Mouse (Mus musculus) heart, embryonic 14.5 days (tissue): Measurements from ENCODE around the gene Fgf8. TPM values are rescaled to one million over a fixed set of nuclear protein-coding genes. Genes with fewer than 3 reads are reported as not detected.

Experiments used
- ATAC-seq: fragments of 200-750 bp; cut with Nextera tagmentation; 2 replicates; pipeline ENCODE4 v1.8.0; 2017; ENCODE audit warnings: low read depth, moderate TSS enrichment; ENCODE audit not compliant: insufficient number of reproducible peaks, insufficient read depth, low FRiP score
- H3K27ac ChIP-seq, 2 experiments: fragments of 200-500 bp in 1 of 2; fragments of 300-500 bp in 1 of 2; sonication (generic) in 1 of 2; replicated peaks in 1 of 2; 2 replicates each; pipeline ENCODE4 v1.5.1; 2012 to 2014; ENCODE audit warnings: low read depth in 2 of 2, low read length in 2 of 2, control low read depth in 1 of 2, mild to moderate bottlenecking in 1 of 2, mixed read lengths in 1 of 2; ENCODE audit not compliant: control insufficient read depth in 1 of 2, insufficient read depth in 1 of 2
- H3K27me3 ChIP-seq: fragments of 300-500 bp; sonication (generic); 2 replicates; pipeline ENCODE4 v1.6.1; 2014; ENCODE audit warnings: mild to moderate bottlenecking, low read length, control low read depth; ENCODE audit not compliant: control insufficient read depth, insufficient read depth
- H3K36me3 ChIP-seq: fragments of 300-500 bp; sonication (generic); 2 replicates; pipeline ENCODE4 v1.6.1; 2014; ENCODE audit warnings: mild to moderate bottlenecking, control low read depth, low read length, mixed read lengths; ENCODE audit not compliant: control insufficient read depth, insufficient read depth
- H3K4me1 ChIP-seq, 2 experiments: fragments of 200-500 bp in 1 of 2; fragments of 300-500 bp in 1 of 2; sonication (generic) in 1 of 2; 2 replicates each; pipeline ENCODE4 v1.6.1; 2012 to 2014; ENCODE audit warnings: low read length in 2 of 2, control low read depth in 1 of 2, mixed read lengths in 1 of 2; ENCODE audit not compliant: control insufficient read depth in 2 of 2, insufficient read depth in 2 of 2
- H3K4me2 ChIP-seq: fragments of 300-500 bp; sonication (generic); 2 replicates; pipeline ENCODE4 v1.6.1; 2014; ENCODE audit warnings: mild to moderate bottlenecking, low read length
- H3K4me3 ChIP-seq, 2 experiments: fragments of 200-500 bp in 1 of 2; fragments of 300-500 bp in 1 of 2; sonication (generic) in 1 of 2; 2 replicates each; pipeline ENCODE4 v1.5.1; 2012 to 2014; ENCODE audit warnings: low read length in 2 of 2, mild to moderate bottlenecking in 2 of 2, control low read depth in 1 of 2, low read depth in 1 of 2, moderate library complexity in 1 of 2; ENCODE audit not compliant: control insufficient read depth in 1 of 2, insufficient read depth in 1 of 2
- H3K9ac ChIP-seq: fragments of 300-500 bp; sonication (generic); 2 replicates; pipeline ENCODE4 v1.6.1; 2014; ENCODE audit warnings: mild to moderate bottlenecking, low read length
- H3K9me3 ChIP-seq: fragments of 300-500 bp; sonication (generic); 2 replicates; pipeline ENCODE4 v1.6.1; 2016; ENCODE audit warnings: low read length, control low read depth; ENCODE audit not compliant: control insufficient read depth
- WGBS: fragments of 180-500 bp; shearing (Covaris S2); extraction: QIAGEN DNeasy Blood & Tissue Kit; methylation state at CpG from one replicate; pipeline ENCODE4 v1.1.7; 2014; 5-methylcytosine and 5-hydroxymethylcytosine counted together
- polyA plus RNA-seq: library from polyadenylated mRNA; unstranded; fragments of >200 nt; fragmentation: Nextera tagmentation; extraction: Ambion mirVana; gene quantifications from 2 replicates; pipeline ENCODE4 v1.2.1, GENCODE M21; 2014

Fgf8 gene
- polyA plus RNA-seq, 1 experiment from 2014 or later: 0.46 TPM

DNA sequence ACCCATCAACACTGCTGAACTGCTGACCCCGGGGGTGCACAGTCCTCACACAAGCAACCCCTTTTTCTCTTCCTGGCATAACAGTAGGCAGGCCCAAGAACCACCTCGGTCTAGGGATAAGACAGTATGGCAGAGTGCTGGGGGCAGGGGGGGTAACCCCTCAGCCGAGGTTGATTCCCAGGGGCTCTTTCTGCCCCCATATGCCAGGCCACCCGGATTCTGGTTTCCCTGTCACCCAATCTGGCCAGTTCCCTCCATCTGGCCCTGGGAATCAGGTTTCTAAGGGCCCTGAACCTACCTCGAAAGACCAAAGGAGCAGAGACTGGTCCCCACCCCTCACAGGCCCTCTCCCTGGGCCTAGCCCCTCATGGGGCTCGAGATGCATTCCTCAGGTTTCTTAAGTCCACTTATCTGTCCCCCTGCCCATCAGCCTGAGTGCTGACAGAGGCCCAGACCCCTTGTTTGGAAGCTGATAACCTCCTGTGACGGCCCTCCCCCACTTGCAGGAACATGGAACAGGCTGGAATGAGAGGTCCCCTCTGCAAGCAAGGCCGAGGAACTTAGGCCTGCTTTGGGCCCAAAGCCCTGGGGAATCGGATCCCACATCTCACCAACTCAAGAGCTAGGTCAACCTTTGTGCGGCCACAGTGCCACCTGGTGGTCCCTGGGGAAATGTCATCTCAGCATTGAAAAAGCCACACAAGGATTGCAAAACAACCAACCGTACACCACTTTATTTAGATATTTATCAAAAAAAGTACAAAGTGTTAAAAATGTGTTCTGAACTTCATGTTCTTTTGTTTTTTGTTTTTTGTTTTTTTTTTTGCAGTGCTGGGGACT is 4.5 kb upstream of the Fgf8 start:
- Histone ChIP-seq H3K9ac (peak overlapping the region; percentile 36; the same call in 1 of the 2 replicates), H3K27ac (no peak overlapping the region), H3K36me3 (peaks cover 18% of the 10 kb centered on the region), H3K27me3 (peaks cover 33% of the 10 kb centered on the region), H3K9me3 (no peaks in the 10 kb centered on the region), H3K4me3 (no peak overlapping the region), H3K4me1 (peaks cover 20 to 31% of the 10 kb centered on the region in 2 experiments), H3K4me2 (no peak overlapping the region)
- 15% methylated on average over 11 of the region's 11 CpGs for WGBS
- no peak for ATAC-seq

DNA sequence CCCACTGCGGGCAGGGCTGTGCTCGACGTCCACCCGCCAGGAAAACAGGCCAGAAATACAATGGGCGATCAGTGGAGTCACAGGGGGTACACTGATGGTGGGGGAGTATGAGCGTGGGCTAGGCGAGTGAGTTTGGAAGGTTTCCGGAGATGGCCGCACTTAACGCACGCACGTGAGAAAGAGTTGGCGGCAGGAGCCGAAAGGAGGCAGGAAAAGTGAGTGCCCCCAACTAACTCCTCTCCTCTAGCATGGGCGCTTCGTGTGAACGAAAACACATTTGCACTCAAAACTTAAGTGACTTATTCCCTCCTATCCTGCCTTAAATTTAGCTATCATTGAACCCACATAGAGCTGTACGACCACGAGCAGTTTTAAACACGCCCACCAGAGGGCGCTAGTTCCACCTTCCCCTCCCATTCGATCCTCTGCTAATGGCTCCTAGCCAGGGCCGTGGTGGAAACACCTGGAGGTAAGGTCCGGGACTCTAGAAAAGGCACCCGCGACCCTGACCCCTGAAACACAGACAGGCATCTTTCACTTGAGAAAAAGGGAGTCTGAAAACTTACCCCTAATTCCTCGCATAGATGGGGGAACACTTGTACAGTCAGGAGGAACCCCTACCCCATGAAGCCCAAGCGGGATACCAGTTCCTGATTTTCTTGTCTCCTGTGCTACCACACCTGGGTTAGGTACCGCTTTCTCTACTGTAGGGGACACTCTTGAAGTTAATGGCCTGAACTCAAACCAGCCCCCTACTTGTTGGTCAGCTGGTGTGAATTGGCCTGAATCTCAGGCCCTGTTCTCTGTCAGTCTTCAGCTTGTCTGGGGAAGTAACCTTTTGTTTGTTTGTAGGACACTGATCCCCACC is 3.7 kb upstream of the Fgf8 start:
- no peak for ATAC-seq
- H3K4me1 ChIP-seq: peaks cover 26 to 38% of the 10 kb centered on the region in 2 experiments
- H3K9ac ChIP-seq: no peak overlapping the region
- peaks cover 42% of the 10 kb centered on the region for H3K27me3 ChIP-seq
- H3K9me3 ChIP-seq: no peaks in the 10 kb centered on the region
- H3K27ac ChIP-seq: no peak overlapping the region
- H3K4me2 ChIP-seq: peak overlapping the region; percentile 57
- H3K36me3 ChIP-seq: peaks cover 10% of the 10 kb centered on the region
- peak overlapping the region in 1 of 2 experiments; percentile 19; a peak in 2 of 4 replicates for H3K4me3 ChIP-seq
- WGBS: 9% methylated on average over 29 of the region's 29 CpGs

DNA sequence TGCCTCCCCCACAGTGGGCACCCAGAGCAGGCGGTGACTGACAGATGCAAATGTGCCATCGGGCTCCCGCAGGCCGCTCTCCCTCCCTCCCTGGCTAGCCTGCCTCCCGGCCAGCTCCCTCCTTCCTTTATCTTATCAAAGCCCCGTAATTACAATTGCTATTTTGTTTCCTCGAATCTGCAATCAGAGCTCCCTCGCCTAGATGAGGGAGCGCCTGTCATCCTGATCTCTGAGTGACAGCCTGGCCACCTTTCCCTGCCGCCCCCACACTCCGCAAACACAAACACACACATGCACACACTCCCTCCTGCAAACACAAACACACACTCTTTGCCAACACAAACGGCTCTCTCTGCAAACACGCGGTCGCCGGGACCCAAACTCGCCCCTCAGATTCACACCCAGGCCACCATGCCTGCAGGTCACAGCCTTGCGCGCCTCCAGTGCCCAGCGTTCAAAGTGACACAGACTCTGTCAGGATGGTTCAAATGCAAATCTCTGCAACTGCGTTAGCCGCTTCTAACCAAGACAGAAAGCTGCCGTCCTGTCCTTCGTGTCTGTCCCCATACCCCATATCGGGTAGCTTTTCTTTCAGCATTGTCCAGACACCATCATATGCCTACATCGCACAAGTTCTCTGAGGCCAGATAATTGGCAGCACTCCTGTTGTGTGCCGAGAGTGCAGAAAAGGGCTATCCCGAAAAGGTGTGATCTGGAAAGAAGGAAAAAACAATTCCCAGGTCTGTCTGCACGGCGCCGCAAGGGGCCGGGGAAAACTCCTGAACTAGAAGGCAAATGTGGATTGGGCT is 2.8 kb upstream of the Fgf8 start:
- H3K9ac ChIP-seq: 0 out of 2 replicates have a peak overlapping the region, but pooled peaks have one; percentile 25
- H3K4me1 ChIP-seq: peaks cover 26 to 38% of the 10 kb centered on the region in 2 experiments
- no peak for ATAC-seq

DNA sequence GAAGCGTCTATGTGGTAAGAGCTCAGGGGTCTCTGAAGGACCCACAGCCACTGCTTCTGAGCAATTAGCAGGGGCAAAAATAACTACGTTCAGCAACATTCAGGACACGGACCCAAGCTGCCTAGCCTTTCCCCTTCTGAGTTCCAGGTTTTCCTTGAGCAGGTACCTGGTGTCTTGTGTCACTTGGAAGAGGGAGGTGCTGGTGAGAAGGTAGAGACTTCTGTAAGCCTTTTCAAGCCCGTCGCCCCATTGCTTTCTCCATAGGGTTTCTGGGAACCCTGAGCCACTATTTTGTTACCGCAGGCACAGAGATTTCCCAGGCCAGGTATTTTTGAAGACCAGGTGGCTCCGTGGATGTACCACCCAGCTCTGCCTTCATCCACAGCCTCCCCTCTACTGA is 904 bp upstream of the Fgf8 start:
- Histone ChIP-seq H3K36me3 (no peaks in the 10 kb centered on the region), H3K4me2 (peak overlapping the region; percentile 81; the same call in 1 of the 2 replicates), H3K27me3 (peaks cover 67% of the 10 kb centered on the region), H3K27ac (no peak overlapping the region), H3K9me3 (no peaks in the 10 kb centered on the region), H3K4me3 (peak overlapping the region in 1 of 2 experiments; percentile 46; a peak in 1 of 4 replicates), H3K9ac (no peak overlapping the region), H3K4me1 (peaks cover 26 to 31% of the 10 kb centered on the region in 2 experiments)
- ATAC-seq: no peak
- WGBS: 42% methylated on average over 7 of the region's 7 CpGs

More for the DNA sequence above, 2.8 kb upstream of the Fgf8 start:
- peak overlapping the region; percentile 57 for H3K4me2 ChIP-seq
- WGBS: 2% methylated on average over 32 of the region's 32 CpGs
- 0 out of 2 replicates have a peak, but pooled peaks cover 3% of the 10 kb centered on the region for H3K36me3 ChIP-seq
- H3K27ac ChIP-seq: no peak overlapping the region
- peaks cover 50% of the 10 kb centered on the region for H3K27me3 ChIP-seq
- H3K9me3 ChIP-seq: no peaks in the 10 kb centered on the region
- H3K4me3 ChIP-seq: peak overlapping the region in 1 of 2 experiments; percentile 19; a peak in 2 of 4 replicates

DNA sequence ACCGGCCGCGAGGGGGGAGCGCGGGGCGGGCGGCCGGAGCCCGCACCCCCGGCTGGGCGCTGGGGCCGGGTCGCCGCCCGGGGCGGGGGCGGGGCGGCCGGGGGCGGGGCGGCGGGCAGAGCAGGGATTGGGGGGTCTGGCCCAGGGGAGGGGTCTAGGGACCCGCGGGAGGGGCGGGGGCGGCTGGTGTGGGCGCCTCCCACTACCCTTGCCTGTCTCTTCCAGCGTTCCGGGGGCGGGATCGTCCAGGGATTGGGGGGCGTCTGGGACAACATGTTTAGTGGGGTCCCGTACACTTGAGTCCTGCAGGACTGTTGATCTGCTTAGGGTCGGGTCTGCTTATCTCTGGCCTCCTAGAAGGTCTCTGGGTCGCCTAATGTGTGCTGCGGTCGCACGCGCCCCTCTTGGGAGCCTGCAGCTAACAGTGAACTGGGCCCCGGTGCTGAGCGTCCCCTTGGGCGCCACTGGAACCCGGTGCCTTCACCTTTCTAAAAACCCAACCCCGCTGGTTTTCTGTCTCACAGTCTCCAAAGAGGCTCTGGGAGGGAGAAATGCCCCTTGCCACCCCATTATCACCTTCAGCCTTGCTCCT is 365 bp upstream of the Fgf8 start:
- ATAC-seq: no peak
- no peak overlapping the region for H3K27ac ChIP-seq
- WGBS: 7% methylated on average over 18 of the region's 44 CpGs

DNA sequence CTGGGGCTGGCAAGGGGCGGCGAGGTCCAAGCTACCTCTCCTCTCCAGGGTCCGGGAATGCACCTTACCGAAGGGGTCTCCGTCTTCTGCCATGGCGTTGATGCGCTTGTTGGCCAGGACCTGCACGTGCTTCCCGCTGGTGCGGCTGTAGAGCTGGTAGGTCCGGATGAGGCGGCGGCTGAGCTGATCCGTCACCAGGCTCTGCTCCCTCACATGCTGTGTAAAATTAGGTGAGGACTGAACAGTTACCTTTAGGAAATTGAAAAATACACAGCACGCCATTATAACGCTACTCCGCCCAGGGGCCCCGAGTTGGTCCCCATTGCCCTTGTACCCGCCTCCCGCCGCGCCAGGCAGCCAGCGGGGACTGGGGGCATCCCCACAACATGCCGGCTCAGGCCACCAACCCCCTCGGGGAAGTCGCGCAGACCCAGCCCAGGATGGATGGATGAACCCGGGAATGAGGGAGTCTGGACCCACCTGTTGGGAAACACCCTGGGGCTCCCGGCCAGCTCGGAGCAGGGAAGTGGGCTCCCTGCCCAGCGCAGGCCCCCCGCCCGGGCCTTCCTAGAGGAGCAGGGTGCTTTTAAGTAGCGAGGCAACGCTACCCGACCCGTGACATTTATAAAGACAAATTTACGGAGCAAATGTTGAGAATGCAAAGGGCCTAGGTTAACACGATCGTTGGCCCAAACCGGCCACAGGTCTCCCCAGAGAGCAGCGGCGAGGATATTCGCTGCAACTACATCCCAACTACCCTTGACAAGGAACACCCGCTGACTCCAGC is 1.1 kb downstream of the Fgf8 start:
- no peak overlapping the region for H3K27ac ChIP-seq
- H3K27me3 ChIP-seq: peaks cover 87% of the 10 kb centered on the region
- 6% methylated on average over 45 of the region's 45 CpGs for WGBS
- H3K4me3 ChIP-seq: peak overlapping the region; percentile 43 to 46
- no peaks in the 10 kb centered on the region for H3K9me3 ChIP-seq
- no peak for ATAC-seq
- no peaks in the 10 kb centered on the region for H3K36me3 ChIP-seq
- H3K9ac ChIP-seq: no peak overlapping the region
- H3K4me2 ChIP-seq: peak overlapping the region; percentile 81
- peaks cover 23 to 32% of the 10 kb centered on the region in 2 experiments for H3K4me1 ChIP-seq

More for the DNA sequence above, 365 bp upstream of the Fgf8 start:
- no peaks in the 10 kb centered on the region for H3K9me3 ChIP-seq
- no peaks in the 10 kb centered on the region for H3K36me3 ChIP-seq
- peaks cover 73% of the 10 kb centered on the region for H3K27me3 ChIP-seq
- H3K9ac ChIP-seq: peak overlapping the region; percentile 55; the same call in 1 of the 2 replicates
- peak overlapping the region; percentile 81 for H3K4me2 ChIP-seq
- peaks cover 21 to 26% of the 10 kb centered on the region in 2 experiments for H3K4me1 ChIP-seq
- peak overlapping the region; percentile 17 to 46; a peak in 3 of 4 replicates for H3K4me3 ChIP-seq
